Mouse (Mus musculus) limb, embryonic 10.5 days (tissue): ENCODE measurements around the gene Chrm3. TPM values are rescaled to one million over a fixed set of nuclear protein-coding genes. Genes with fewer than 3 reads are reported as not detected.
"Not testable (repeated sequence)": the region's sequence is repeated elsewhere in the genome, so short reads cannot be mapped to it uniquely, and the experiment has no call there.

Source experiments
- DNase-seq: peaks from one replicate; pipeline ENCODE4 v3.0.0-alpha.2; 2017; ENCODE audit warnings: low spot score
- H3K27ac ChIP-seq: fragments of 300-500 bp; sonication (generic); 2 replicates; pipeline ENCODE4 v1.5.1; 2016; ENCODE audit warnings: mild to moderate bottlenecking
- H3K27me3 ChIP-seq: fragments of 300-500 bp; sonication (generic); 2 replicates; pipeline ENCODE4 v1.6.1; 2016; ENCODE audit warnings: low read depth, mild to moderate bottlenecking; ENCODE audit not compliant: poor library complexity, severe bottlenecking
- H3K36me3 ChIP-seq: fragments of 300-500 bp; sonication (generic); 2 replicates; pipeline ENCODE4 v1.6.1; 2016; ENCODE audit warnings: mild to moderate bottlenecking, moderate library complexity
- H3K4me1 ChIP-seq: fragments of 300-500 bp; sonication (generic); 2 replicates; pipeline ENCODE4 v1.6.1; 2016
- H3K4me3 ChIP-seq: fragments of 300-500 bp; sonication (generic); 2 replicates; pipeline ENCODE4 v1.5.1; 2016; ENCODE audit warnings: mild to moderate bottlenecking, moderate library complexity
- H3K9me3 ChIP-seq: fragments of 300-500 bp; sonication (generic); replicated peaks from 2 replicates; pipeline ENCODE4 v1.6.1; 2016; ENCODE audit warnings: mild to moderate bottlenecking
- WGBS: fragments of 180-500 bp; shearing (Covaris S2); methylation state at CpG from one replicate; pipeline ENCODE4 v1.1.7; 2016; 5-methylcytosine and 5-hydroxymethylcytosine counted together
- polyA plus RNA-seq: library from polyadenylated mRNA; unstranded; fragments of >200 nt; fragmentation: Nextera tagmentation; extraction: Ambion mirVana; gene quantifications from 2 replicates; pipeline ENCODE4 v1.2.1, GENCODE M21; 2016

Gene Chrm3
- polyA plus RNA-seq, result 0.04 TPM in 1 of 2 replicates, not detected in the other

DNA sequence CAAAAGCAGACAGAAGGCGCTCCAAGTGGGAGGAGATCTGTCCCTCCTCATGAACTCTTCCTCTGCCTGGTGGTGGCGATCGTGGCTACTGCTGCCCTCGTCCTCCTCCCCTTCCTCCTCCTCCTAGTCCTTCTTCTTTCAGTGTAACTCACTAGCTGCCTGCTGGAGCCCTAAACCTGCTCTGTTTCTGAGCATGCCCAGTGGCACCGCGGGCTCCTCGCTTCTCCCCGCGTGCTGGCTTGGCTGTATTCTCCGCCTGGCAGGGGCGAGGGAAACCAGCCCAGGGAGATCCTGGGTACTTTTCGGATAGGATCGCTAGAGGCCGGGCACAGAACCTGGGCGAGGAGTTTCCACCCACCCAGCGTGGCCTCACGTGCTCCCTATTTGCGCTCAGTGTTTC lies at the start of gene Chrm3:
Gene Chrm3 (minus strand): TSS at position 71 of the 400 bp plus-strand sequence.
- H3K4me1 ChIP-seq, result peaks cover 17% of the 10 kb centered on the region
- no peaks in the 10 kb centered on the region for H3K36me3 ChIP-seq
- 2% methylated on average over 18 of the region's 18 CpGs for WGBS
- peak; percentile 61 for DNase-seq
- peaks cover 60% of the 10 kb centered on the region for H3K27me3 ChIP-seq
- no peaks in the 10 kb centered on the region for H3K9me3 ChIP-seq
- H3K4me3 ChIP-seq, result peak within 1 kb of the TSS; percentile 58
- H3K27ac ChIP-seq, result no peak within 1 kb of the TSS

DNA sequence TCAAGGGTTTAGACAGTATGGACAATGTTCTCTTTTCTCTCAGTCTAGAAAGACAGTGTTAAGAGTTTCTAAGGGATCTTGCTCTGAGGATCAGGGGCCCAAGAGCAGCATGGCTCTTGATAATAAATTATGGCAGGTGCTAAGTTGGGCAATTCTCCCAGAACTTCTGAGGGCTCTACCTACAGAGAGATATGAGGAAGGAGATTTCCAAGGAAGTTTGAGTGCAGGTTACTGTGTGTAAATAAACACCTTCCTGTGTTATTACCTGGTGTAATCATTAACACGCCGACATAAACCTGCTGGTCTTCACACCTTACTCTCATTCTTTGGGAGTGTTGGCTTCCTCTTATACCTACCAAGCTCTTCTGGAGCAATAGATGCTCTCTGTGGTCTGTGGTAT lies 33.7 kb upstream of the Chrm3 start:
- no peaks in the 10 kb centered on the region for H3K27me3 ChIP-seq
- H3K9me3 ChIP-seq, result no peaks in the 10 kb centered on the region
- WGBS, result 93% methylated on average over 2 of the region's 2 CpGs
- H3K27ac ChIP-seq, result no peak overlapping the region
- H3K4me1 ChIP-seq, result no peaks in the 10 kb centered on the region
- H3K4me3 ChIP-seq, result no peak overlapping the region
- no peak for DNase-seq
- no peaks in the 10 kb centered on the region for H3K36me3 ChIP-seq

DNA sequence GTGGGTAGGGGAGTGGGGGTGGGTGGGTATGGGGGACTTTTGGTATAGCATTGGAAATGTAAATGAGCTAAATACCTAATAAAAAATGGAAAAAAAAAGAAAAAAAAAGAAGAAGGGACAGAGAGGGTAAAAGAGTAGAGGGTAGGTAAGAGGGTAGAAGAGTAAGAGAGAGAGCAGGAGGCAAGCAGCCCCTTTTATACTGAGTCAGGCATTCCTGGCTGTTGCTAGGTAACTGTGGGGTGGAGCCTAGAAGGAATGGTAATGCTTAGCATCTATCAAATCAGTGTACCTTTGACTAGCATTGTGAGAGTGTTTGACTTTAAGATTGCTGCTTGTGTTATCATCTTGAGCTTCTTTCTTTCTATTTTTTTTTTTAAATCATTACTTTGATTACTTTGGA lies 14.8 kb upstream of the Chrm3 start:
- not testable (repeated sequence) for H3K36me3 ChIP-seq, H3K27ac ChIP-seq, DNase-seq, H3K4me3 ChIP-seq, H3K9me3 ChIP-seq, H3K4me1 ChIP-seq, H3K27me3 ChIP-seq

DNA sequence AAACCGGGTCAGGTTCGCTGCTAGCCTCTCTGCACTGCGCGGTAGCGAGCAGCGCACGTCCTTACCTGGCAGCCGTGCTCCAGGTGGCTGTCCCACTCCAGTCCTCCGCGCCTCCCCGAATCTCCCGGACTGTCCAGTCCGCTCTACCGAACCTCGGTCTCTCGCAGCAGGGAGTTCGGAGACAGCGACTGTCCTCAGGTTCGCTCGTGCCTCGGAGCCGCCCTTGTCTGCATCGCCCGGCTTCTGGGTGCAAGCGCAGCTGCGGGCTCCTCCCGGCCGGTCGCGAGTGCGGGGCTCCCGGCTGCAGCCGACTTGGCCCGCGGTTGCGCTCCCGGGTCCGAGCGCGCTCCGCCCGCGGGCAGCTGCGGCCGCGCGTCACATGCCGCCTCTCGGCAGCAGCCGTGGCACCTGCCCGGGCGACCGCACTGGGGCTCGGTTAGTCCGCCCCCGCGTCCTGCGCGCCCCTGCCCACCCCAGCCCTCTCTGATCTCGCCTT lies 400 bp downstream of the Chrm3 start:
- Histone ChIP-seq H3K36me3 (no peaks in the 10 kb centered on the region), H3K27ac (no peak overlapping the region), H3K9me3 (no peaks in the 10 kb centered on the region), H3K27me3 (peaks cover 60% of the 10 kb centered on the region), H3K4me1 (peaks cover 17% of the 10 kb centered on the region), H3K4me3 (peak overlapping the region; percentile 58)
- DNase-seq, result peak; percentile 60
- WGBS, result 1% methylated on average over 53 of the region's 60 CpGs

DNA sequence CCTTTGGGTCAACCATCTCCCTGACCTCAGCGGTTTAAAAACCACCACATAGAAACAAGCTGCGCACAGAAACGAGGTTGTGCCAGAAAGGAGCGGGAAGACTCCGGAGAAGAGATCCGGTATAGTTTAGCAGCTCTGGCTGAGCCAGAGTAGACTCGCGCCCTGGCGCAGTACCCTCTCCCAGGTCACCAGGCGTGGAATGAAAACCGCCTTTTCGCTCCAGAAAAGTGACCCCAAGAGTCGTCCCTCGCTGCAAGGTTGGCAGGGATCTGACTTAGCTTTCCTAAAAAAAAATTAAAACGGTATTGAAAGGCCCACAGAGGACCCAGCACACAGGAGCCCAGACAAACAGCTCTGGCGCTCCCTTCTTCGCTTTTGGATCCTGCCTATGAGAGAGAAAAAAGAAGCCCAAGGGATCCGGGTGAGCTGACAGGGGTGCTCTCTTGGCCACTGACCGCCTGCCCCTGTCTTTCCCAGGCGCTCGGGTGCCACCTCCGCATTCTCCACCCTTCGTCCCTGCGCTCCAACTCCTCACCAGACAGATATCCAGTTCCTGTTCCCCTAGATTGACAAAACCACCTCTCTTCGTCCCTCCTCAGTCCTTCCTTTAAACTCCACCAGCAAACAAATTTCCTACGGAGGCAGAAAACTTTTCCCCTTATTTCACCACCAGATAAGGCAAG lies 990 bp downstream of the Chrm3 start:
- Histone ChIP-seq H3K36me3 (no peaks in the 10 kb centered on the region), H3K27me3 (peaks cover 60% of the 10 kb centered on the region), H3K9me3 (no peaks in the 10 kb centered on the region), H3K4me3 (peak overlapping the region; percentile 58), H3K4me1 (peaks cover 17% of the 10 kb centered on the region), H3K27ac (no peak overlapping the region)
- DNase-seq, result peak; percentile 37
- 3% methylated on average over 26 of the region's 26 CpGs for WGBS

DNA sequence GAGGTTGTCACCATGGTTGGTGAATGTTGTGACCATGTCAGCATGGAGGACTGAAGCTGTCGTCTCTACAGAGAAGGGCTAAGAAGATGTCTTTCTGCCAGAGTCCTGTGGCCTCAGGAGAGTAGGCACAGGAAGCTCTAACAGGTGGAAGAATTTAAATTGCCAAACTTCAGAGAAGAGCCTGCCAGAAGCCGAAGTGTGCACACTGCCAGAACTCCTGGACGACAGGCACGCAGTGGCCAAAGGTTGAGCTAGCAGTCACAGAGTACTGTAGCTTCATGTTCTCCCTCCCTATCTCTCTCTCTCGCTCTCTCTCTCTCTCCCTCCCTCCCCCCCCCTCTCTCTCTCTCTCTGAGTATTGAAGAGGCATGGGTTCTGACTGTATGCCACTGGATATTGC lies 4.9 kb downstream of the Chrm3 start:
- Histone ChIP-seq H3K27me3 (peaks cover 34% of the 10 kb centered on the region), H3K36me3 (no peaks in the 10 kb centered on the region), H3K4me3 (no peak overlapping the region), H3K9me3 (no peaks in the 10 kb centered on the region), H3K27ac (no peak overlapping the region), H3K4me1 (peaks cover 12% of the 10 kb centered on the region)
- DNase-seq, result no peak
- WGBS, result 80% methylated on average over 5 of the region's 5 CpGs

DNA sequence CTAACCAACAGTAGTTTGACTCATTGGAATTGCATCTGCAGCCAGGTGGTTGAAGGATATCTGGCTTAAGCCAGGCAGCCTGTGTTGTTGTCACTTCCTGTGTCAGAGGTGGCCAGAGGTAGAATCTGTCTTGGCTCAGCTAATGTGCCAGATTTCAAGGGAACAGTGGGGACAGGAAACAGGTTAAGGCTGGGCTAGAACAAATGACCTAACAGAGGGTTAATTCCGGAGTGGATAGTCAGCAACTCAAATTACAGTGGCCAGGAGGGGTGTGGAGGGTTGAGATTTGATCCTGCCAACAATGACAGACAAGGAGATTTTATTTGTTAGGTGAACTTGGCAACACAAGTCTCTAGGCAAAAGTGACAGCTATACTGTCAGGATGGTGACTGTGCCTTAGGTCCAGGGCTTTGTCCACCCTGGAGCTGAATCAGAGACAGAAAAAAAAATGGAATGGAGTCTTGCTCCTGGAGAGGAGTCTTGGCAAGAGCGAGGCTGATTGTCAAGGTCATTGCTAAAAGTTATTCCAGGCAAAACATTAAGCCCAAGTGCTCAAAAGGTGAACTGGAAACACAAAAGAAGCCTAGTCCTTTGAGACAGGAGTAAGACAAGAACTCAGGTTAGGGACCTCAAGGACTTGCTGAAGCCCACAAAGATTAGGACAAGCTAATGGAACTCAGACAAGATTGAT lies 5.6 kb downstream of the Chrm3 start:
- DNase-seq, result no peak
- Histone ChIP-seq H3K36me3 (no peaks in the 10 kb centered on the region), H3K4me1 (peaks cover 5% of the 10 kb centered on the region), H3K4me3 (no peak overlapping the region), H3K9me3 (no peaks in the 10 kb centered on the region), H3K27ac (no peak overlapping the region), H3K27me3 (peaks cover 27% of the 10 kb centered on the region)
- 74% methylated on average over 2 of the region's 2 CpGs for WGBS

DNA sequence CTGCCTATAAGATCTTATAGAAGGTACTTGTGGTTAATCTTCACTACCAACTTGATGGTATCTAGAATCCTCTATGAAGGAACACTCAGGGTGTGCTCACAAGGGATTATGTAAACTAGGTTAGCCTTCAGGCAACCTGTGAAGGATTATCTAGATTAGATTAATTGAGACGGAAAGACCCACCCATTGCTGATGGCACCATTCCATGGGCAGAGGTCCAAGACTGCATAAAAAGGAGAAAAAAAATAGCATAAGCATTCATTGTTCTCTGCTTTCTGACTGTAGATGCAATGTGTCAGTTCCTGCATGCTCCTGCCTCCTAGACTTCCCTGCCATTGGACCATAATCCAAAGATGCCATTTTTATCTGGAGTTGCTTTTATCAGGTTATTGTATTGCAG lies 8.5 kb downstream of the Chrm3 start:
- H3K4me3 ChIP-seq, result no peak overlapping the region
- H3K4me1 ChIP-seq, result no peaks in the 10 kb centered on the region
- DNase-seq, result no peak
- 88% methylated on average over 1 of the region's 1 CpGs for WGBS
- H3K27me3 ChIP-seq, result no peaks in the 10 kb centered on the region
- no peak overlapping the region for H3K27ac ChIP-seq
- H3K36me3 ChIP-seq, result no peaks in the 10 kb centered on the region
- no peaks in the 10 kb centered on the region for H3K9me3 ChIP-seq

DNA sequence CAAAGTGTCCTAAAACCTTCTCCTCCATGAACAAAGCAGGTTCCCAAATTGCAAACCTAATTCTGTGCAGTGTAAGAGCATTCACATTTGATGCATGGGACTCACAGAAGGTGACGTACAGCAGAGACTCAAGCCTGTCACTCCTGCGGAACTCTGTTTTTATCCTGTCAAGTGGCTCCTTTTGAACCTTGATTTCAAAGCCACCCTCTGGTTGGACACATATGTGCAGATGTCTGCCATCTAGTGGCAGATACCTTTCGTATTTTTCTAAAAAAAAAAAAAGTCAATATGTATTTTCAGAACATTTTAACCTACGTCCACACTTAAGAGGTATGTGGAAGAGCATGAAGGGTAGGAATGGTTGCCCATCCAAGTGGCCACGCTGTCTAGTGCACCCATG lies 16.3 kb downstream of the Chrm3 start:
- H3K9me3 ChIP-seq, result no peaks in the 10 kb centered on the region
- no peak overlapping the region for H3K4me3 ChIP-seq
- 74% methylated on average over 5 of the region's 5 CpGs for WGBS
- H3K4me1 ChIP-seq, result no peaks in the 10 kb centered on the region
- no peaks in the 10 kb centered on the region for H3K27me3 ChIP-seq
- no peaks in the 10 kb centered on the region for H3K36me3 ChIP-seq
- no peak overlapping the region for H3K27ac ChIP-seq
- DNase-seq, result no peak

DNA sequence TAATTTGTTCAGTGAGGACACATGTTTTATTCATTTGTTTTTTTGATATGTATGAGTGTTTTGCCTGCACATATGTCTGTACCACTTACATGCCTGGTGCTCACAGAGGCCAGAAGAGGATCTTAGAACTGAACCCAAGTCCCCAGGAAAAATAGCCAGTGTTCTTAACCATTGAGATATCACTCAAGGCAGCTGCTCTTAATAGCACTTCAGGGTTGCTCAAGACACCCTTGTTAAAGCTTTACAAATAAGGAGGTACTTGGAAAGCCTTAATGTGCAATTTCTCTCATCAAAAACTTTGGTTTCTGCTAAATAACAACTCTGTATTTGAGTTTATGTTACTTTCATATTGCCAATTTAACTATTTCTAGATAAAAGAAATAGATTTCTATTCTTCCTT lies 25.1 kb downstream of the Chrm3 start:
- Histone ChIP-seq H3K9me3 (no peaks in the 10 kb centered on the region), H3K27ac (no peak overlapping the region), H3K4me1 (no peaks in the 10 kb centered on the region)

DNA sequence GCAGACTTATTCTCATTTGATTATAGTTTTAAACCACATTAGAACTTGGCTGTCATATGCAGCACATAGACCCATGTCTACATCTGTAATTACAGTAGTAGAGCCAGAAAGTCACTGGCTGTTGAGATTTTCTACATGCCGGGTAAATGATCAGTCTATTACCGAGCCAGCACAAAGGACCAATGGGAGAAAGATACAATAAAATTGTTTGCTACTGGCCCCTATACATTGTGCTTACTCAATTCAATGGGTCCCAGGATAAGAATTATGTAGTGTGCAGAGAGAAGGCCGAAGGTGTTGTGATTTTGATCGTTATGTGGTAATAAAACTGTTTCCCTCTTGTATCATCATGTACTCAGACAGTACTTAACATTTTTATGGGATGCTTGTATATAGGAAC lies 27.9 kb downstream of the Chrm3 start:
- WGBS, result 88% methylated on average over 4 of the region's 4 CpGs

More for the DNA sequence above, 25.1 kb downstream of the Chrm3 start:
- no peaks in the 10 kb centered on the region for H3K27me3 ChIP-seq
- no peak for DNase-seq
- no peak overlapping the region for H3K4me3 ChIP-seq
- H3K36me3 ChIP-seq, result no peaks in the 10 kb centered on the region

DNA sequence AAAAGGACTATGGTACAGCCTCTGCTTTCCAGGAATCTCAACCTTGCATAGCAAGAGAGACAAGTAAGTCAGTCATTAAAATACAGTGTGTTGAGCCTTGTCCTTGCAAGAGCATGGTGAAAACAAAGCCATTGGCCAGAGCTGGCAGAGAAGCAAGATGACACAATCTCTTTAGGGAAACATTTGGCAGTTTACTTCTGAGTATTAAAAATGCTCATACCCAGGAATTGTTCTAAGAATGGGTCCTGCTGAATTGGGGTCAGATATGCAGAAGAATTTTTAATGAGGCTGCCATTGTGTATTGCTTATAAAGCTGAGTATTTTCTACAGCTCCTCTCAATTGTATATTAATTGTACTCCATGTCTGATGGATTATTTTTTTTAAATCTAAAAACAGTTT lies 50.8 kb downstream of the Chrm3 start:
- H3K27ac ChIP-seq, result no peak overlapping the region
- no peaks in the 10 kb centered on the region for H3K9me3 ChIP-seq
- no peaks in the 10 kb centered on the region for H3K36me3 ChIP-seq
- H3K27me3 ChIP-seq, result no peaks in the 10 kb centered on the region
- no peak for DNase-seq
- H3K4me1 ChIP-seq, result no peaks in the 10 kb centered on the region
- H3K4me3 ChIP-seq, result no peak overlapping the region

More for the DNA sequence above, 27.9 kb downstream of the Chrm3 start:
- H3K36me3 ChIP-seq, result no peaks in the 10 kb centered on the region
- H3K27me3 ChIP-seq, result no peaks in the 10 kb centered on the region
- DNase-seq, result no peak
- no peak overlapping the region for H3K27ac ChIP-seq
- H3K4me1 ChIP-seq, result no peaks in the 10 kb centered on the region
- H3K4me3 ChIP-seq, result no peak overlapping the region
- H3K9me3 ChIP-seq, result no peaks in the 10 kb centered on the region

DNA sequence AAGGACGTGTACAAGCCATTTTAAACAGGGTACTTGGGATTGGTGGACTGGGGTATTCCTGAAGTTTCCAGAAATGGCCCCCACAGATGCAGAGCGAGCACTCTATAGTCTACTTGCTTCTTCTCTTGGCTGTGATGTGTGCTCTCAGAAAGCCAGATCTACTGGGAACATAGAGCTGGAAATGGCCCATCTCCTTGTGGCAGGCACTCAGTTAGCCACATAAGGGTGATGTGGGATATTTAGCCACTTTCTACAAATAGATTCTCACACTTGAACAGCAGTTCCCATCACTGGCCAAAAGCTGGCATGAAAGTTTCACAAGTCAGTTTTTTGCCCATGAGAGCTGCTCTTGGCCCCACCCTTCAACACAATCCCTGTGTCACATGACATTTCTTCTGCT lies 65.5 kb downstream of the Chrm3 start:
- no peaks in the 10 kb centered on the region for H3K4me1 ChIP-seq

More for the DNA sequence above, 65.5 kb downstream of the Chrm3 start:
- no peak for DNase-seq
- Histone ChIP-seq H3K36me3 (no peaks in the 10 kb centered on the region), H3K9me3 (no peaks in the 10 kb centered on the region), H3K27me3 (no peaks in the 10 kb centered on the region), H3K4me3 (no peak overlapping the region), H3K27ac (no peak overlapping the region)
- WGBS, result 76% methylated on average over 2 of the region's 2 CpGs
